Mouse (Mus musculus) CH12.LX (cell line): Measurements from ENCODE around the gene Washc3. TPM values are rescaled to one million over a fixed set of nuclear protein-coding genes. Genes with fewer than 3 reads are reported as not detected.

ENCODE experiments used
- DNase-seq: peaks from one replicate; pipeline ENCODE4 v3.0.0-alpha.2; 2013; ENCODE audit errors: extremely low read depth
- H3K27ac ChIP-seq: 2 replicates; pipeline ENCODE4 v1.5.1; 2012; ENCODE audit warnings: low read depth, mild to moderate bottlenecking, control low read depth, moderate library complexity; ENCODE audit not compliant: insufficient read depth
- H3K27me3 ChIP-seq: replicated peaks from 2 replicates; pipeline ENCODE3; 2012; ENCODE audit warnings: inconsistent platforms
- H3K36me3 ChIP-seq, 2 experiments: replicated peaks in 1 of 2; 2 replicates each; pipeline versions ENCODE3 to v1.6.1; 2012; ENCODE audit warnings: inconsistent platforms in 1 of 2, low read length in 1 of 2, mild to moderate bottlenecking in 1 of 2, mixed read lengths in 1 of 2, moderate library complexity in 1 of 2; ENCODE audit not compliant: control insufficient read depth in 1 of 2, insufficient read depth in 1 of 2
- H3K4me1 ChIP-seq, 2 experiments: 2 replicates each; pipeline ENCODE4 v1.6.1; 2012; ENCODE audit warnings: inconsistent platforms in 1 of 2, moderate library complexity in 1 of 2; ENCODE audit not compliant: insufficient read depth in 2 of 2, control insufficient read depth in 1 of 2
- H3K4me2 ChIP-seq: 2 replicates; pipeline ENCODE4 v1.6.1; 2012; ENCODE audit warnings: low read depth, mild to moderate bottlenecking, control low read depth; ENCODE audit not compliant: poor library complexity, insufficient read depth, severe bottlenecking
- H3K4me3 ChIP-seq, 3 experiments: fragments of 150-350 bp in 1 of 3; sonication (generic) in 1 of 3; replicated peaks in 1 of 3; 2 replicates each; pipeline versions ENCODE3 to v1.5.1; 2011 to 2012; ENCODE audit warnings: low read depth in 2 of 3, low read length in 2 of 3, mild to moderate bottlenecking in 2 of 3, moderate library complexity in 2 of 3, control low read depth in 1 of 3, improper control_type of control experiment in 1 of 3, inconsistent platforms in 1 of 3, mixed read lengths in 1 of 3; ENCODE audit not compliant: poor library complexity in 1 of 3
- H3K79me2 ChIP-seq: replicated peaks from 2 replicates; pipeline ENCODE4 v1.6.1; 2012; ENCODE audit warnings: mild to moderate bottlenecking, moderate library complexity; ENCODE audit not compliant: control insufficient read depth, poor library complexity, insufficient read depth, severe bottlenecking; ENCODE audit errors: extremely low read depth
- H3K9ac ChIP-seq: 2 replicates; pipeline ENCODE4 v1.6.1; 2012; ENCODE audit warnings: low read depth, mild to moderate bottlenecking, control low read depth, moderate library complexity; ENCODE audit not compliant: insufficient read depth
- H3K9me3 ChIP-seq: replicated peaks from 2 replicates; pipeline ENCODE3; 2012; ENCODE audit warnings: low read length, inconsistent platforms, mixed read lengths
- BHLHE40 ChIP-seq: IDR thresholded peaks from 2 replicates; pipeline ENCODE4 v1.6.1; 2011; ENCODE audit warnings: mild to moderate bottlenecking, low read depth, low read length, improper control_type of control experiment
- CHD2 ChIP-seq: IDR thresholded peaks from 2 replicates; pipeline ENCODE4 v1.6.1; 2011; ENCODE audit warnings: low read length, improper control_type of control experiment
- CTCF ChIP-seq, 2 experiments: IDR thresholded peaks in 1 of 2; conservative IDR thresholded peaks in 1 of 2; 2 replicates each; pipeline ENCODE4 v1.5.1; 2011 to 2012; ENCODE audit warnings: low read depth in 2 of 2, low read length in 2 of 2, improper control_type of control experiment in 1 of 2, inconsistent platforms in 1 of 2, mild to moderate bottlenecking in 1 of 2, moderate library complexity in 1 of 2
- EP300 ChIP-seq: IDR thresholded peaks from 2 replicates; pipeline ENCODE4 v1.6.1; 2011; ENCODE audit warnings: low read length, improper control_type of control experiment
- ETS1 ChIP-seq: conservative IDR thresholded peaks from 2 replicates; pipeline ENCODE4 v1.6.1; 2012; ENCODE audit warnings: low read depth, mild to moderate bottlenecking, inconsistent platforms, low read length, improper control_type of control experiment, moderate library complexity
- MAFK ChIP-seq: IDR thresholded peaks from 2 replicates; pipeline ENCODE4 v1.6.1; 2011; ENCODE audit warnings: low read length, improper control_type of control experiment; ENCODE audit not compliant: insufficient replicate concordance
- MAZ ChIP-seq: IDR thresholded peaks from 2 replicates; pipeline ENCODE4 v1.6.1; 2012; ENCODE audit warnings: low read depth, mild to moderate bottlenecking, inconsistent platforms, low read length, improper control_type of control experiment, moderate library complexity
- MYC ChIP-seq: IDR thresholded peaks from 2 replicates; pipeline ENCODE4 v1.6.1; 2011; ENCODE audit warnings: low read depth, mild to moderate bottlenecking, improper control_type of control experiment, low read length
- NRF1 ChIP-seq: IDR thresholded peaks from 2 replicates; pipeline ENCODE4 v1.6.1; 2014; ENCODE audit warnings: low read depth, mild to moderate bottlenecking, inconsistent platforms, low read length, improper control_type of control experiment, moderate library complexity
- PAX5 ChIP-seq: IDR thresholded peaks from 2 replicates; pipeline ENCODE4 v1.6.1; 2012; ENCODE audit warnings: low read length, inconsistent platforms, mixed read lengths
- POLR2A ChIP-seq: IDR thresholded peaks from 2 replicates; pipeline ENCODE4 v1.6.1; 2011; ENCODE audit warnings: low read depth, mild to moderate bottlenecking, improper control_type of control experiment, low read length
- POLR2AphosphoS2 ChIP-seq: IDR thresholded peaks from 2 replicates; pipeline ENCODE4 v1.6.1; 2011; ENCODE audit warnings: low read depth, low read length, improper control_type of control experiment
- RAD21 ChIP-seq: IDR thresholded peaks from 2 replicates; pipeline ENCODE4 v1.6.1; 2011; ENCODE audit warnings: low read depth, mild to moderate bottlenecking, low read length, improper control_type of control experiment, moderate library complexity
- USF1 ChIP-seq: IDR thresholded peaks from 2 replicates; pipeline ENCODE4 v1.6.1; 2014; ENCODE audit warnings: low read depth, mild to moderate bottlenecking, inconsistent platforms, low read length, improper control_type of control experiment
- ZKSCAN1 ChIP-seq: IDR thresholded peaks from 2 replicates; pipeline ENCODE4 v1.6.1; 2012; ENCODE audit warnings: low read depth, inconsistent platforms, low read length, improper control_type of control experiment, borderline replicate concordance
- ZMIZ1 ChIP-seq: IDR thresholded peaks from 2 replicates; pipeline ENCODE4 v1.6.1; 2012; ENCODE audit warnings: low read depth, mild to moderate bottlenecking, inconsistent platforms, low read length, improper control_type of control experiment
- dilution Hi-C: fragments of 300-500 bp; cut with MboI; formaldehyde crosslinking; loops from 2 replicates; pipeline ENCODE4 v1.14.3; 2020; ENCODE audit warnings: low sequenced_read_pairs; ENCODE audit not compliant: extremely low pct_unique_long_range_greater_than_20kb, extremely low pct_ligation_motif_present
- in situ Hi-C: fragments of 300-500 bp; cut with MboI; formaldehyde crosslinking; loops from 3 replicates; pipeline ENCODE4 v1.14.3; 2019; ENCODE audit warnings: low sequenced_read_pairs, low pct_ligation_motif_present, low pct_unique_long_range_greater_than_20kb, mixed read lengths
- polyA plus RNA-seq: library from polyadenylated mRNA; unstranded; fragments of >175 nt; gene quantifications from 2 replicates; pipeline ENCODE4 v1.2.1, GENCODE M21; 2012; ENCODE audit warnings: low read depth; ENCODE audit not compliant: insufficient read length
- total RNA-seq, 2 experiments: library from RNA; depleted of rRNA; stranded (reverse); fragments of 300-350 nt in 1 of 2; fragments of >200 nt in 1 of 2; gene quantifications; 2 replicates each; pipeline ENCODE4 v1.2.3; 2012 to 2014

Washc3 gene
- total and polyA plus RNA-seq, 3 experiments = 65.4 to 134 (median 71.8) TPM

- DNase-seq = no peak
- Histone ChIP-seq H3K4me3 (no peak overlapping the region), H3K27me3 (no peaks in the 10 kb centered on the region), H3K27ac (no peak overlapping the region), H3K9me3 (no peaks in the 10 kb centered on the region), H3K9ac (no peak overlapping the region), H3K79me2 (no peaks in the 10 kb centered on the region), H3K4me1 (0 out of 4 replicates have a peak, but pooled peaks cover 0 to 2% of the 10 kb centered on the region in 2 experiments), H3K36me3 (peaks cover 28 to 76% of the 10 kb centered on the region in 2 experiments), H3K4me2 (no peak overlapping the region)
- TF ChIP-seq POLR2AphosphoS2 = no peak
- no peak for TF ChIP-seq CTCF (conservative IDR thresholded peaks at IDR 0.05 in 1 of 2, IDR thresholded peaks at IDR 0.05 in 1 of 2; ENCODE audit: low read depth in 2 of 2, low read length in 2 of 2)
- no peak for TF ChIP-seq MYC
- no peak for TF ChIP-seq NRF1
- TF ChIP-seq ETS1 = no peak
- TF ChIP-seq ZKSCAN1 = no peak
- no peak for TF ChIP-seq ZMIZ1
- TF ChIP-seq POLR2A = no peak
- TF ChIP-seq BHLHE40 = no peak
- no peak for TF ChIP-seq MAFK
- no peak for TF ChIP-seq EP300
- TF ChIP-seq USF1 = no peak
- TF ChIP-seq RAD21 = no peak
- TF ChIP-seq PAX5 = no peak
- TF ChIP-seq MAZ = no peak
- dilution Hi-C loops (no loop called here), in situ Hi-C loops (no loop called here)
Observed at GRCm38 (mm10) chr10:88232765-88233164, 31.9 kb downstream of the Washc3 start.

GRCm38 (mm10) chr10:88244681-88245080 lies 43.8 kb downstream of the Washc3 start:
- no peak for DNase-seq
- H3K9ac ChIP-seq = no peak overlapping the region
- no peaks in the 10 kb centered on the region for H3K27me3 ChIP-seq
- no peaks in the 10 kb centered on the region for H3K79me2 ChIP-seq
- H3K4me2 ChIP-seq = no peak overlapping the region
- dilution Hi-C loops = no loop called here
- no peak overlapping the region for H3K27ac ChIP-seq
- H3K4me3 ChIP-seq = no peak overlapping the region
- H3K9me3 ChIP-seq = no peaks in the 10 kb centered on the region
- in situ Hi-C loops = no loop called here
- no peak for TF ChIP-seq MYC
- TF ChIP-seq MAFK = no peak
- no peak for TF ChIP-seq CHD2
- TF ChIP-seq, all 38 proteins: peak for 0
- Histone ChIP-seq H3K36me3 (peaks cover 11 to 37% of the 10 kb centered on the region in 2 experiments), H3K4me1 (no peaks in the 10 kb centered on the region)
